Mouse (Mus musculus) E14TG2a.4 (cell line): ENCODE measurements around the gene Fbf1.

Experiments
- H3K27me3 ChIP-seq: 2 replicates; pipeline ENCODE4 v1.6.1; 2014; ENCODE audit warnings: low read length, control low read depth; ENCODE audit not compliant: insufficient read depth
- H3K36me3 ChIP-seq: 2 replicates; pipeline ENCODE4 v1.6.1; 2014; ENCODE audit warnings: low read length, control low read depth; ENCODE audit not compliant: insufficient read depth
- H3K4me1 ChIP-seq: replicated peaks from 2 replicates; pipeline ENCODE4 v1.6.1; 2014; ENCODE audit warnings: low read depth, low read length, control low read depth
- H3K4me3 ChIP-seq: replicated peaks from 2 replicates; pipeline ENCODE4 v1.5.1; 2014; ENCODE audit warnings: mild to moderate bottlenecking, low read length
- H3K9me3 ChIP-seq: 2 replicates; pipeline ENCODE4 v1.6.1; 2014; ENCODE audit warnings: low read length, control low read depth
- CTCF ChIP-seq: conservative IDR thresholded peaks from 2 replicates; pipeline ENCODE4 v1.5.1; 2014; ENCODE audit warnings: low read length
- NANOG ChIP-seq: IDR thresholded peaks from 2 replicates; pipeline ENCODE4 v1.6.1; 2014; ENCODE audit warnings: borderline replicate concordance, low read length, mixed read lengths
- POU5F1 ChIP-seq: IDR thresholded peaks from 2 replicates; pipeline ENCODE4 v1.6.1; 2014; ENCODE audit warnings: low read length, borderline replicate concordance

The Fbf1 gene

DNA sequence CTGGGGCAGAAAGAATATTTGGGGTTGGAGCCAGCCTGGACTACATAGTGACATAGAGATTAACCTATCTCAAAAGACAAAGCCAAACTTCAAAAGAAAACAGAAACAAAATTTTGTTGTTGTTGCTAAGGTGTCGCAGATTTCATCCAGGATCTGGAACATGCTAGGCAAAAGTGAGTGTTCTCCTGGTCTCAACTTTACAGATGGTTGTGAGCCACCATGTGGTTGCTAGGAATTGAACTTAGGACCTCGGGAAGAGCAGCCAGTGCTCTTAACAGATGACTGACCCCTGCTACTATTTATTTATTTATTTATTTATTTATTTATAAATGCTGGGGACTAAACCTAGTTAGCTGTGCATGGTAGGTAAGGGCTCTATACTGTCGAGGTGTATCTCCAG, 28.4 kb upstream of the Fbf1 start:
- H3K9me3 ChIP-seq: no peaks in the 10 kb centered on the region
- H3K36me3 ChIP-seq: peaks cover 15% of the 10 kb centered on the region
- TF ChIP-seq NANOG: no peak
- no peak for TF ChIP-seq CTCF
- no peak for TF ChIP-seq POU5F1
- no peak overlapping the region for H3K4me3 ChIP-seq
- peaks cover 28% of the 10 kb centered on the region for H3K4me1 ChIP-seq
- no peaks in the 10 kb centered on the region for H3K27me3 ChIP-seq

DNA sequence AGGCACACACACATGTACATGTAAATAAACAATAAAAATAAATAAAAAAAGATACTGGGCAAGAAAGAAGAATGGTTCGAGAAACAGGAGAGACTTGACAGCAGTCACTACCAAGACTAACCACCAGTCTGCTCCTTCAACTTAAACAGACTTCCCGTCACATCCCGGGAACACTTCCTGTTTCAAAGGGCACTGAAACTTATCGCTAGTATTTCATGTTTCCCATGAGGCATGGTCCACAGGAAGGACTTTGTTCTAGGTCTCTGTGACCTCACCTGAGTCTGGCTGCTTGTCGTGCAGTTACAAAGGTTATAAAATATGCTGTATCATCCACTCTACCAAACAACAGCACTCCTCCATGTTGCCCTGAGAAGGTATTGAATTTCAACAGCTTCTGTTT, 27.3 kb upstream of the Fbf1 start:
- H3K36me3 ChIP-seq: peaks cover 23% of the 10 kb centered on the region
- TF ChIP-seq POU5F1: no peak
- peak; percentile 15; the same call in 1 of the 2 replicates for TF ChIP-seq CTCF
- H3K4me3 ChIP-seq: no peak overlapping the region
- H3K27me3 ChIP-seq: no peaks in the 10 kb centered on the region
- H3K4me1 ChIP-seq: peaks cover 32% of the 10 kb centered on the region
- no peaks in the 10 kb centered on the region for H3K9me3 ChIP-seq

DNA sequence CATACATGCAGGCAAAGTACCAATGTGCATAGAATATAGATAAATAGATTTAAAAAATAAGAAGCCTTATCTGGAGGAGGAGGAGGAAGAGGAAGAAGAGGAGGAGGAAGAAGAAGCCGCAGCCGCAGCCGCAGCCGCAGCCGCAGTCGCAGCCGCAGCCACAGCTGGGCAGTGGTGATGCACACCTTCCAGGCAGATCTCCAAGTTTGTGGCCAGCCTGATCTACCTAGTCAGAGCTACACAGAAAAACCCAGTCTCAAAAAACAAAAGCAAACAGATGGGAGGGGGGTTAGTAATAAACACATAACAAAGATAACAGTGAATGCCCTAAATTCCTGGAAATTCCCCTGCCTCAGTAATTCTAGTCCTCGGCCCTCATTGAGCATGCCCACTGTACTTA, 26.7 kb upstream of the Fbf1 start:
- Histone ChIP-seq H3K4me3 (no peak overlapping the region), H3K36me3 (peaks cover 25% of the 10 kb centered on the region), H3K4me1 (peaks cover 29% of the 10 kb centered on the region), H3K9me3 (no peaks in the 10 kb centered on the region), H3K27me3 (no peaks in the 10 kb centered on the region)
- TF ChIP-seq POU5F1 (no peak), CTCF (no peak), NANOG (no peak)

DNA sequence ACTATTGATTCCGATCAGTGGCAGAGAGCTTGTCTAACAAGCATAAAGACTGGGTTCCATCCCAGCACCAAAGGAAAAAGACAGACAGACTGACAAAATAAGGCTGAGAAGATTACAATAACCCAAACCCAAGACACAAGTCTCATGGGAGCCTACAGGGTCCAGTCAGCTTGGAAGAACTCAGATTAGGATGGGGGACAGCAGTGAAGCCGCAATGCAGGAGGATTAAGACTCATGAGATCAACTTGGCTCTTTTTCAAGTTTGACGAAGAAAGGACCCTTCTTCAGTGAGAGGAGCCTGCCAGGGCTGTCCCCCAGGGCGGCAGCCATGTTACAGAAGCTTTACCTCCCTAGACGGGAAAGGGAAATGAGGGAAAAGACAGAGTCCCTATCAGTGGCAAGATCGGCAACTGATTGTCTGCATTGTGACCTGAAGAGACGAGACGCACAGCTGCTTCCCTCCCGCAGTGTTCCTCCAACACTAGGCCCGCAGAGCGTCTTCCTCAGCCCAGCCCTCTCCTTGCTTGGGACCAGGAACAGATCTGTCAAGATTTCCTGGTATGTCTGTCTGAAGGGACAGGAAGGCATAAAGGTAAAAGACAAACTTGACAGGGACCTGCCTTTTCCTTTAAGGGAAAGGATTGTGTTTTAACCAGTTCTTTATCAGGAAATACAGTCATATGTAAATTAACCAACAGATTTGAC, 19.4 kb upstream of the Fbf1 start:
- Histone ChIP-seq H3K4me1 (peaks cover 36% of the 10 kb centered on the region), H3K36me3 (peaks cover 60% of the 10 kb centered on the region), H3K9me3 (no peaks in the 10 kb centered on the region), H3K27me3 (no peaks in the 10 kb centered on the region), H3K4me3 (0 out of 2 replicates have a peak overlapping the region, but pooled peaks have one; percentile 23)
- no peak for TF ChIP-seq CTCF
- TF ChIP-seq NANOG: no peak
- no peak for TF ChIP-seq POU5F1

DNA sequence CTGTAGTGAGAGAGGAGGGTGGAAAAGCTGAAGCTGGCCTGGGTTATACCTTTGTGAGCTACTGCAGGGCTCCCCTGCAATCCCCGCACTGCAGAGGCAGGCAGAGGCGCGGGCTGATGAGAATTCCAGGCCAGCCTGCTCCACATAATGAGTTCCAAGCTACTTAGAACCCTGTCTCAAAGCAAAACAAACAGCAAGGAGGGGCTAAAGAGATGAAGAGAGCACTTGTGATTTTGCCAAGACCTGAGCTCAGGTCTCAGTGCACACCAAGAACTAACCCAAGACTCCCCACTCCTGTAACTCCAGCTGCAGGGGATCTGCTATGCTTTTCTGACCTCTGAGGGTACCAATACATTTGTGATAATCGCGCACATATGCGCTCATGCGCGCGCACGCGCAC, 18.4 kb upstream of the Fbf1 start:
- no peaks in the 10 kb centered on the region for H3K27me3 ChIP-seq
- H3K4me1 ChIP-seq: peaks cover 33% of the 10 kb centered on the region
- no peak overlapping the region for H3K4me3 ChIP-seq
- no peaks in the 10 kb centered on the region for H3K9me3 ChIP-seq
- TF ChIP-seq CTCF (no peak), NANOG (no peak), POU5F1 (no peak)
- H3K36me3 ChIP-seq: peaks cover 62% of the 10 kb centered on the region

DNA sequence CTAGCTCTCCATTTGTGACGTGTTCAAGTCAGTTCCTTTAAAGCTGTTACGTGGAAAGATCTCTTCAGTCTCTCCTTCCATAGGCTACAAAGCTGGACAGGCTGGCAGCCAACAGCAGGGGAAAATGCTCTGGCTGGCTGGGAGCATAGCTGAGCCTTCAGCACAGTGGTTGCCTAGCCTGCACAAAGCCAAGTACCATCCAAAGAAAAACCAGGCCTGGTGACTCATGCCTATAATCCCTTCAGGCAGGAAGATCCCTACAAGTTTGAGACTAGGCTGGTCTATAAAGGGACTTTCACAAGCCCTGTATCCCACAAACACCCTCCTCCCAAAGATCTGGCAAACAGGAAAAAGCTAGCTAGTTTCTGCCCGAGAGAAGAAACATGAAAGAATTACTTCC, 17.9 kb upstream of the Fbf1 start:
- Histone ChIP-seq H3K4me3 (no peak overlapping the region), H3K36me3 (peaks cover 57% of the 10 kb centered on the region), H3K27me3 (no peaks in the 10 kb centered on the region), H3K4me1 (peaks cover 33% of the 10 kb centered on the region), H3K9me3 (no peaks in the 10 kb centered on the region)
- TF ChIP-seq POU5F1 (no peak), CTCF (no peak), NANOG (no peak)

DNA sequence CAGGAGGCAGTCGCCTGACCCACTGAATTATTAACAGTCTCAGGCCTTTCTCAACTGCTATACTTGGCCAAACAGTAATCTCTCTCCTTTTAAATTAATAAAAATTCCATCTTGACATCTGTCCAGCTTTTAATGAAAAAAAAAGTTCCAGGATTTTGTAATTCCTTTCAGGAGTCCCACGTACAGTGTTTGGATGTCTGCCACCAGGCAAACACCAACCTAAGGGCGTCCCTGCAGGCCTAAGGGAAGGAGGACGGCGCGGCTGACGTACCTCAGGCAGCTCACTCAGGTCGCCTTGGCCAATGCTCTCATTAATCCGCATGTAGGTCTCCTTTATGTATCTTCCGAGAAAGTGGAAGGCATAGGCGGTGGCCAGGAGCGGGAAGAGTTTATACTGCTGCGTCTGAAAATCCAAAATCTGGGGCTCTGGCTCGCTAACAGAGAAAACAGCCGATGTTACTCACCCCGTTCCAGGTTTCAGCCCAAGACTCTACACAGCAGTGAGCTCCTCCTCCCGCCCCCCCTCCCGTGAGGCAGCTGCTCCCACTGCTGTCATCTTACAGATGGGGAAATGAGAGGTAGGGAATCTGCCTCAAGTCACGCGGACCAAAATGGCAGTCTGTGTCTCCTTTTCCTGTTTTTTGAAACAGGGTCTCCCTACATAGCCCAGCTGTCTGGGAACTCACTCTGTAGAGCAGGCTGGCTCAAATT, 10.6 kb upstream of the Fbf1 start:
- H3K9me3 ChIP-seq: no peaks in the 10 kb centered on the region
- peak overlapping the region; percentile 53; the same call in 1 of the 2 replicates for H3K4me3 ChIP-seq
- H3K36me3 ChIP-seq: peaks cover 75% of the 10 kb centered on the region
- H3K27me3 ChIP-seq: no peaks in the 10 kb centered on the region
- TF ChIP-seq CTCF: no peak
- no peak for TF ChIP-seq POU5F1
- TF ChIP-seq NANOG: no peak
- peaks cover 23% of the 10 kb centered on the region for H3K4me1 ChIP-seq

DNA sequence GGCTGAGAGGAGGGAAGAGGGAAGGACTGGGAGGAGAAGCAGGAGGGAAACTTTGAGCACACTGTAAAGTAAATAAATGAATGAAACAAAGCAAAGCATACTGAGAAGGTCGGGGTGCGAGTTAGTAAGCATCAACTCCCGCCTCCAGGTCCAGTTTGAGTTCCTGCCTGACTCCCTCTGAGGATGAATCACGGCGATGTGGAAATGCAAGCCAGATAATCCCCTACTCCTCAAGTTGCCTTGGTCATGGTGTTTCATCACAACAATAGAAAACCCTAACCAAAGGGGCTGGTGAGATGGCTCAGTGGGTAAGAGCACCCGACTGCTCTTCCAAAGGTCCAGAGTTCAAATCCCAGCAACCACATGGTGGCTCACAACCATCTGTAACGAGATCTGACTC, 8.0 kb upstream of the Fbf1 start:
- Histone ChIP-seq H3K4me3 (no peak overlapping the region), H3K4me1 (peaks cover 30% of the 10 kb centered on the region), H3K27me3 (no peaks in the 10 kb centered on the region), H3K9me3 (no peaks in the 10 kb centered on the region), H3K36me3 (peaks cover 76% of the 10 kb centered on the region)
- TF ChIP-seq POU5F1 (no peak), NANOG (no peak), CTCF (no peak)
